Mouse (Mus musculus) brain, embryonic 18.5 days (tissue): ENCODE measurements at regions not wholly inside any gene's neighbourhood (a gene's known extent, or its start where the extent isn't known, plus 50 kb on each side); places are given as distances from the start of the nearest gene placed in this dataset.

ENCODE experiments used
- DNase-seq: peaks from one replicate; pipeline ENCODE4 v3.0.0-alpha.2; 2012; ENCODE audit warnings: low read depth, low spot score

GRCm38 (mm10) chr6:117105182-117105589 is 63.1 kb upstream of the Cxcl12 start:
- DNase-seq: no peak

GRCm38 (mm10) chr6:117110291-117110690 is 58.0 kb upstream of the Cxcl12 start:
- DNase-seq: no peak

- DNase-seq: no peak
Measured at GRCm38 (mm10) chr6:117114859-117115258, 53.5 kb upstream of the Cxcl12 start.

GRCm38 (mm10) chr6:117118081-117118480 is 50.3 kb upstream of the Cxcl12 start:
- no peak for DNase-seq
